In the genomic region with DNA sequence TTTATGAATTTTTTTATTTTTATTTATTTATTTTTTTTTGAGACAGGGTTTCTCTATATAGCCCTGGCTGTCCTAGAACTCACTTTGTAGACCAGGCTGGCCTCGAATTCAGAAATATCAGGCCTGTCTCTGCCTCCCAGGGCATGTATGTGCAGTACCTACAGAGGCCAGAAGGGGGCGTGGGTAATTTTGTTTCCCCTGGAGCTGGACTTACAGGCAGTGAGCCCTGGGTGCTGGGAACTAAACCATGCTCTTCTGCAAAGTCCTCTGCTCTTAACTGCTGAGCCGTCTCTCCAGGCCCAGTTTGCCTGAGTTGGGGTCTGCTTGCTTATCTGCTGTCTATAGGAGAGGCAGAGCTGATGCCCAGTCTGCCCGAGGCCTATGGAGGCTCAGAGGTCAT, we compare ENCODE assay signal across 11 mouse cellular contexts. TPM values are rescaled to one million over a fixed set of nuclear protein-coding genes. Genes with fewer than 3 reads are reported as not detected.
DNase-seq lines count a peak whose midpoint lies in the region; ATAC-seq and TF ChIP-seq lines count a peak whose summit lies in the region.
"Had no signal": no experiment of that assay in that cellular context is flagged by ENCODE, and none has a peak within 500 bp of the region (broad histone marks: within the 10 kb centered on the region; RNA-seq: fewer than 3 reads in every experiment).

No protein-coding gene starts in this region.

- no peak for ATAC-seq in midbrain, postnatal 0 days (ENCODE audit: low FRiP score)
- no peak for ATAC-seq in midbrain, embryonic 11.5 days (ENCODE audit: low FRiP score)
- ATAC-seq in erythroid progenitor cell, adult 5-6 weeks (replicated peaks; ENCODE audit: low FRiP score, poor library complexity, severe bottlenecking): peak; percentile 58
- ATAC-seq in heart, embryonic 11.5 days (replicated peaks; ENCODE audit: insufficient number of reproducible peaks, low FRiP score, low TSS enrichment): no peak
- ATAC-seq: intestine, embryonic 16.5 days; midbrain, embryonic 13.5 days had no signal

- DNase-seq in embryo, embryonic 9.5 days (ENCODE audit: extremely low spot score): peak; percentile 27
- no peak for DNase-seq in embryo, embryonic 11 days
- no peak for DNase-seq in midbrain, postnatal 0 days (ENCODE audit: low spot score)
- no peak for DNase-seq in midbrain, embryonic 11.5 days (ENCODE audit: low spot score, missing footprints)
- DNase-seq in thymus, postnatal 14 days: peak; percentile 48
- no peak for DNase-seq in MN1 (ENCODE audit: low spot score)

- H3K36me3 ChIP-seq in midbrain, postnatal 0 days (ENCODE audit: insufficient read depth, low read length): no peaks in the 10 kb centered on the region
- no peaks in the 10 kb centered on the region for H3K36me3 ChIP-seq in midbrain, embryonic 11.5 days (ENCODE audit: control insufficient read depth, insufficient read depth, low read length)
- no peaks in the 10 kb centered on the region for H3K36me3 ChIP-seq in heart, embryonic 11.5 days (ENCODE audit: control insufficient read depth, insufficient read depth, low read length)
- H3K36me3 ChIP-seq: embryonic facial prominence, embryonic 15.5 days; midbrain, embryonic 13.5 days had no signal

- H3K4me3 ChIP-seq in midbrain, postnatal 0 days (ENCODE audit: low read depth, low read length): no peak overlapping the region
- H3K4me3 ChIP-seq in midbrain, embryonic 11.5 days (ENCODE audit: low read depth, low read length): no peak overlapping the region
- no peak overlapping the region for H3K4me3 ChIP-seq in heart, embryonic 11.5 days (ENCODE audit: low read depth, low read length)
- H3K4me3 ChIP-seq: embryonic facial prominence, embryonic 15.5 days; midbrain, embryonic 13.5 days had no signal

- no peaks in the 10 kb centered on the region for H3K4me1 ChIP-seq in midbrain, postnatal 0 days (ENCODE audit: insufficient read depth, low read length)
- peaks cover 6% of the 10 kb centered on the region for H3K4me1 ChIP-seq in midbrain, embryonic 11.5 days (ENCODE audit: control insufficient read depth, insufficient read depth, low read length)
- peaks cover 8% of the 10 kb centered on the region; the same call in 1 of the 2 replicates for H3K4me1 ChIP-seq in heart, embryonic 11.5 days (ENCODE audit: control insufficient read depth, insufficient read depth, low read length)

- no peak overlapping the region for H3K27ac ChIP-seq in midbrain, postnatal 0 days (ENCODE audit: low read depth, low read length)
- H3K27ac ChIP-seq in midbrain, embryonic 11.5 days (ENCODE audit: low read depth, low read length): no peak overlapping the region
- no peak overlapping the region for H3K27ac ChIP-seq in heart, embryonic 11.5 days (ENCODE audit: low read depth, low read length)
- H3K27ac ChIP-seq: embryonic facial prominence, embryonic 15.5 days; midbrain, embryonic 13.5 days had no signal

- no peak overlapping the region for H3K4me2 ChIP-seq in midbrain, postnatal 0 days (ENCODE audit: low read depth, low read length, poor library complexity, severe bottlenecking)
- no peak overlapping the region for H3K4me2 ChIP-seq in midbrain, embryonic 11.5 days
- H3K4me2 ChIP-seq in heart, embryonic 11.5 days: no peak overlapping the region
- H3K4me2 ChIP-seq: embryonic facial prominence, embryonic 15.5 days; midbrain, embryonic 13.5 days had no signal

- H3K9ac ChIP-seq in midbrain, postnatal 0 days (replicated peaks; ENCODE audit: low read length, poor library complexity, severe bottlenecking): no peak overlapping the region
- no peak overlapping the region for H3K9ac ChIP-seq in midbrain, embryonic 11.5 days (ENCODE audit: low read length)
- H3K9ac ChIP-seq in heart, embryonic 11.5 days (ENCODE audit: low read depth, low read length): no peak overlapping the region
- H3K9ac ChIP-seq: embryonic facial prominence, embryonic 15.5 days; midbrain, embryonic 13.5 days had no signal

- WGBS in midbrain, postnatal 0 days: 70% methylated on average over 4 of the region's 4 CpGs
- 64% methylated on average over 4 of the region's 4 CpGs for WGBS in midbrain, embryonic 11.5 days
- WGBS in heart, embryonic 11.5 days (ENCODE audit: insufficient replicate concordance): 53% methylated on average over 4 of the region's 4 CpGs

- no peaks in the 10 kb centered on the region for H3K9me3 ChIP-seq in midbrain, postnatal 0 days (ENCODE audit: low read length)
- no peaks in the 10 kb centered on the region for H3K9me3 ChIP-seq in midbrain, embryonic 11.5 days (ENCODE audit: control insufficient read depth, low read length)
- H3K9me3 ChIP-seq in heart, embryonic 11.5 days (replicated peaks; ENCODE audit: control insufficient read depth, low read length): no peaks in the 10 kb centered on the region
- H3K9me3 ChIP-seq: embryonic facial prominence, embryonic 15.5 days; midbrain, embryonic 13.5 days had no signal

- peaks cover 15% of the 10 kb centered on the region for H3K27me3 ChIP-seq in midbrain, postnatal 0 days (ENCODE audit: insufficient read depth, low read length)
- peaks cover 13% of the 10 kb centered on the region for H3K27me3 ChIP-seq in midbrain, embryonic 11.5 days (ENCODE audit: control insufficient read depth, insufficient read depth, low read length)
- peaks cover 22% of the 10 kb centered on the region for H3K27me3 ChIP-seq in heart, embryonic 11.5 days (ENCODE audit: control insufficient read depth, insufficient read depth, low read length)

- TF ChIP-seq CTCF in midbrain, postnatal 0 days (IDR thresholded peaks at IDR 0.05): peak; percentile 60

RNA-seq across cellular contexts. Expression of gene Amz1, which starts 8.3 kb away (rescaled TPM):
- 14.4 and 14.9 TPM in 2 replicates for total RNA-seq in midbrain, postnatal 0 days (2014; rRNA removed)
- polyA plus RNA-seq in midbrain, postnatal 0 days (2015; fragmentation: Nextera tagmentation; extraction: Ambion mirVana): 15.6 and 15.9 TPM in 2 replicates
- polyA plus RNA-seq in midbrain, embryonic 11.5 days (2014; fragmentation: Nextera tagmentation; extraction: Ambion mirVana): 0.67 and 0.97 TPM in 2 replicates
- 2.2 TPM in 1 of 2 replicates, not detected in the other for total RNA-seq in erythroid progenitor cell, adult 5-6 weeks (2015; ENCODE audit: low replicate concordance)
- 0.13 and 1.2 TPM in 2 replicates for total RNA-seq in erythroid progenitor cell, adult 5-6 weeks (2017; ENCODE audit: low replicate concordance)
- 0.21 and 0.69 TPM in 2 replicates for polyA plus RNA-seq in heart, embryonic 11.5 days (2014; fragmentation: Nextera tagmentation; extraction: Ambion mirVana)

RNA-seq across cellular contexts. Expression of gene Brat1, which starts 27.4 kb away (rescaled TPM):
- 37.1 and 40.3 TPM in 2 replicates for total RNA-seq in midbrain, postnatal 0 days (2014; rRNA removed)
- polyA plus RNA-seq in midbrain, postnatal 0 days (2015; fragmentation: Nextera tagmentation; extraction: Ambion mirVana): 16.4 and 17.9 TPM in 2 replicates
- 8.3 and 11.4 TPM in 2 replicates for polyA plus RNA-seq in midbrain, embryonic 11.5 days (2014; fragmentation: Nextera tagmentation; extraction: Ambion mirVana)
- total RNA-seq in erythroid progenitor cell, adult 5-6 weeks (2015; ENCODE audit: low replicate concordance): 0.84 and 2.2 TPM in 2 replicates
- total RNA-seq in erythroid progenitor cell, adult 5-6 weeks (2017; ENCODE audit: low replicate concordance): 1.9 and 2.0 TPM in 2 replicates
- polyA plus RNA-seq in heart, embryonic 11.5 days (2014; fragmentation: Nextera tagmentation; extraction: Ambion mirVana): 9.0 and 9.8 TPM in 2 replicates

RNA-seq across cellular contexts. Expression of gene Iqce, which starts 30.0 kb away (rescaled TPM):
- 36.4 and 38.6 TPM in 2 replicates for total RNA-seq in midbrain, postnatal 0 days (2014; rRNA removed)
- polyA plus RNA-seq in midbrain, postnatal 0 days (2015; fragmentation: Nextera tagmentation; extraction: Ambion mirVana): 30.4 and 37.2 TPM in 2 replicates
- 13.9 and 15.6 TPM in 2 replicates for polyA plus RNA-seq in midbrain, embryonic 11.5 days (2014; fragmentation: Nextera tagmentation; extraction: Ambion mirVana)
- total RNA-seq in erythroid progenitor cell, adult 5-6 weeks (2015; ENCODE audit: low replicate concordance): 1.7 and 2.5 TPM in 2 replicates
- 3.3 and 6.2 TPM in 2 replicates for total RNA-seq in erythroid progenitor cell, adult 5-6 weeks (2017; ENCODE audit: low replicate concordance)
- 8.1 and 10.7 TPM in 2 replicates for polyA plus RNA-seq in heart, embryonic 11.5 days (2014; fragmentation: Nextera tagmentation; extraction: Ambion mirVana)

Comparison
In these comparisons a context has a peak if more than half of its experiments do, and no peak if none do; other contexts are left out.
1. DNase-seq: peak in embryo, embryonic 9.5 days (single experiment) and thymus, postnatal 14 days (single experiment); none in embryo, embryonic 11 days (single experiment), midbrain, postnatal 0 days (single experiment), midbrain, embryonic 11.5 days (single experiment) and MN1 (single experiment).